In genomic region chr1:171119405-171119804, GRCm38 (mm10) we compare ENCODE assay signal across 25 mouse cellular contexts. TPM values are rescaled to one million over a fixed set of nuclear protein-coding genes. Genes with fewer than 3 reads are reported as not detected.
"Had no signal": no experiment of that assay in that cellular context is flagged by ENCODE, and none has a peak within 500 bp of the region (broad histone marks: within the 10 kb centered on the region; RNA-seq: fewer than 3 reads in every experiment).

No protein-coding gene starts in this region.

- ATAC-seq: hindbrain, embryonic 16.5 days; intestine, embryonic 16.5 days had no signal

- DNase-seq: gastrocnemius, adult 2 months; gastrocnemius, postnatal 10 days; gastrocnemius, postnatal 36 days; heart, adult 11 months; heart, adult 2 months; heart, postnatal 14 days; heart, postnatal 36 days; kidney, adult 11 months; kidney, adult 2 months; kidney, adult 9 months; kidney, postnatal 14 days; kidney, postnatal 36 days; layer of hippocampus, adult 9-11 months; layer of hippocampus, postnatal 36 days; liver; liver, embryonic 13.5 days had no signal

RNA-seq across cellular contexts. Expression of gene Mpz, which starts 31.1 kb away (rescaled TPM):
- total RNA-seq: hematopoietic stem cell, adult 5-6 weeks; layer of hippocampus, adult 18-20 months; layer of hippocampus, adult 8-10 months; layer of hippocampus, postnatal 14 days; layer of hippocampus, postnatal 36 days; left cerebral cortex, adult 18-20 months; left cerebral cortex, postnatal 14 days; left cerebral cortex, postnatal 36 days had no signal
